Mouse (Mus musculus) adrenal gland (tissue): ENCODE data around the gene Erc2.

Experiments used
- intact Hi-C: fragments of 180-260 bp; cut with DNase I; formaldehyde crosslinking; loops from one replicate; pipeline ENCODE4 v1.15.1; 2025

The Erc2 gene

DNA sequence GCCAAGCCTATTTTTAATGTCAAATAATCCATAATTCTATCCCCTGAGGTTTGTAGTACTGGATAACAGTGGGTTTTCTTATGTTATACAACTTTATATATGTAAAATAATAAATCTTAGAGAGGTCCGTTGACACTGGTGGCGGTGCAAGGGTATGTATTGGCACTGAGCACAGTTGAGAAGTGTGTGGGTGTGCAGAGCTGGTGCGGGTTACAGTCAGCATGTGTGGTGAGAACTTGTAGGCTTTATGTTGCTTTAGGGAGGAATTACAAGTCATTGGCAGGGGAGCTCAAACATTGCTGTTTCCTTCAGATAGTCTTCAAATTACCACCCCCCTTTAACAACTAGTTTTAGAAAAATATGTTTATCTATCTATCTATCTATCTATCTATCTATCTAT, 305.1 kb downstream of the Erc2 start:
- intact Hi-C loops, result no loop called here

DNA sequence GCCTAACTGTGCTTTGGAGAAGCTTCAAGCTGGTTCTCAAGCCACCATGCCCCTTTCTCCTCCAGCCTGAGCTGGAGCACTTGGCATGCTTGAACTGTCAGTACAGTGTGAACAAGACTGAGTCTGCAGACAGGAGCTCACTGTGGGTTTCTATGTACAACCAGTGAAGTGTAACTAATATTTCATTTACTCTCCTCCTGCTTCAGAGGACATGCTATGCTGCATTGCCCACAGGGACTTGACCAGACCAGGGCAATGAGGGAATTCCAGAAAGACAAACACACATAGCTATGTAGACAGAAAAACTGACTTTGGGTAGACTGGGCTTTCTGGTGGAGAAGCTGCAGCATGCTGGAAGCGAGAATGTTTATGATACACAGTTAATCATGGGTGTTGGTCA, 311.3 kb downstream of the Erc2 start:
- intact Hi-C loops, result no loop called here

DNA sequence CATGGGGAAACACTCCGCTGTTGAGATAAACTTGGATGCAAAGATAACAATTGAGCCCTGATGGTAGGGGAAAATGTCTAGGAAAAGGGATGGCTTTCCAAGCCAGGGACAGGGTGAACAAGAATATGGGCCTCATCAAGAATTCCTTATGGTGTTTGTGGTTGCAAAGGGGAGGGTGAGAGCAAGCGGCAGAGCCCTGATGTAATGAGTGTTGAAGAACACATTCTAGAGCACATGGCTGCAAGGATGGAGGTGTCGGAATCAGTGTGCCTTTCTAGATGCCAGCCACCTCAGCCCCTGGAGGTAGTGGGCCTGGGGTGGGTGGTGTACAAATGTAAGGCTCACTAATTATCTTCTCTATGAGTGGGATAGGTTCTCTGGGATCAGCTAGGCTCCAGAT, 313.5 kb downstream of the Erc2 start:
- intact Hi-C loops, result no loop called here

DNA sequence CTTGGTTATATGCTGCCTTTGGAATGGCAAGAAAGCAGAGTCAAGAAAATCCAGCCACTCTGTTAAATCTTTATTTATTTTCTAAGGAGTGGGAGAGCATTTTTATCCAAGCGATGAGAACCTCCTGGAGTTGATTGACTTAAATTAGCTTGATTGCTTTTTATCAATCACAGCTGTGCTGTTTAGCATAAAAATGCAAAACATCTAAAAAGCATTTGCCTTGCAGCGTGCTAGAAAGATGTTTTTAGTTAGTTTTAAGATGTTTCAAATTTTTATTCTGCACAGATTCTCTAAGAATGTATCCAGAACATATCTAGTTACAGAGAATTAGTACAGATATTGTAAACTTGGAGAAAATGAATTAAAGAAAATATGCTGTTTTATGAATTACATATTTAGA, 315.7 kb downstream of the Erc2 start:
- intact Hi-C loops, result no loop called here

DNA sequence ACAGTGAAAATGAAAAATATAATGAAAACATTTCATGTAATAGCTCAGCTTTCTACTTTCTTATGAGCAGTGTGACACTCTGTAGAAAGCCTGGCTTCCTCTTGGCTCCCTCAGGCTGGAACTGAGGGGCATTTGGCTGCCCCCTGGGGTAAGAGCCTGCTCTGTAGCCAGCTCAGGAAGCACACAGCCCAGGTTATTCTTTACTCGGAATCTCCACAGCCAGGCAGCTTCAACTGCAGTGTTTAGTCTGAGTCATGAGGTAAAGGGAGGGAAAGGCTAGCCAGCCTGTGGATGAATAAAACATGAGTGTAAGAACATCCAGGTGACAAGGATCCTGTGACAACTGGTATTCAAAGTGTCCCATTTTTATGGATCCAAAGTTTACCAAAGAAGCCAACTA, 323.0 kb downstream of the Erc2 start:
- intact Hi-C loops, result loop anchor here (10.0 kb wide), 1 partner anchor 140 kb away; no protein-coding TSS in a partner anchor

DNA sequence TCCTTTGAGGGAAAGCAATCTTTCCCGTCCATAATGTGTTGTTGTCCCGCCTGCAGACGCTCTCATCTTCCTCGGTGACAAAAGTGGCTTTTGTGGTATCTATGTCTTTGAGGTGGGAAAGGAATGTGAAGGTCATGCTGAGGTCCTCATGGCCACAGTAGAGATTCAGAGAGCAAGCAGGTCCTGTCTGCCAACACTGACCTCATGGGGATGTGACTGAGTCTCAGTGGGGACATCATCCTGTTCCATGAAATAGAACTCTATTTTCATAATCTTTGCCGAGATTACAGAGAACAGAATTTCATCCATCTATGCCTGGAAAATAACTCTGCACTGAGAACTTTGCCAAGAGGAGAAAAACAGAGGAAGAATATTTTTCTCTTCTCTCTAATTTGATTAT, 324.0 kb downstream of the Erc2 start:
- intact Hi-C loops, result loop anchor here (10.0 kb wide), 1 partner anchor 141 kb away; no protein-coding TSS in a partner anchor

DNA sequence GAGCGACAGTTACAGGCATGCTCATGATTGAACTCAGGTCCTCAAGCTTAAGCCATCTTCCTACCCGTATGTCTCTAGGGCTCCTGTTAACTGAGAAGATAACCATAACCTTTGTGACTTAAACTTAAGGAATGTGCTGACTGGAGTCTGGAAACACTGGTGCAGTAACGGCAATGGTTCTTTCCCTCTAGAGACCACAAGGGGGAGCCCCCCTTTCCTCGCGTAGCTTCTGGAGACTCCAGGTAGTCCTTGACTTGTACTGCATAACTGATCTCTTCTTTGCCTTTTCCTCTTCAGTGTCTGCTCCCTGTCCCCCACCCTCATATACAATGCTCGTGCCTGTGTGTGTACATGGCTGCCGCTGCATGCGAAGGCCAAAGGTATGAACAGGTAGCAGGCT, 326.2 kb downstream of the Erc2 start:
- intact Hi-C loops, result loop anchor here (10.0 kb wide), 1 partner anchor 144 kb away; no protein-coding TSS in a partner anchor

DNA sequence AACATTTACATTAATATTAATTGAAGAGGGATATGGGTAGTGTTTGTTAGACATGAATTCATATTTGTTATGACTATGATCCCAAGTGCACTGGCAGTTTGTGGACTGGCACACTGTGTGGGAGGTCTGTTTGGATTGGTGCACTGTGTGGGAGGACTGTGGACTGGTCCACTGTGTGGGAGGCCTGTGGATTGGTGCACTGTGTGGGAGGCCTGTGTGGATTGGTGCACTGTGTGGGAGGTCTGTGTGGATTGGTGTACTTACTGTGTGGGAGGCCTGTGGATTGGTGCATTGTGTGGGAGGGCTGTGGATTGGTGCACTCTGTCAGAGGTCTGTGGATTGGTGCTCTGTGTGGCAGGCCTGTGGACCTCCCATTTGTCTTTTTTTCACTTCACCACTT, 331.6 kb downstream of the Erc2 start:
- intact Hi-C loops, result no loop called here

DNA sequence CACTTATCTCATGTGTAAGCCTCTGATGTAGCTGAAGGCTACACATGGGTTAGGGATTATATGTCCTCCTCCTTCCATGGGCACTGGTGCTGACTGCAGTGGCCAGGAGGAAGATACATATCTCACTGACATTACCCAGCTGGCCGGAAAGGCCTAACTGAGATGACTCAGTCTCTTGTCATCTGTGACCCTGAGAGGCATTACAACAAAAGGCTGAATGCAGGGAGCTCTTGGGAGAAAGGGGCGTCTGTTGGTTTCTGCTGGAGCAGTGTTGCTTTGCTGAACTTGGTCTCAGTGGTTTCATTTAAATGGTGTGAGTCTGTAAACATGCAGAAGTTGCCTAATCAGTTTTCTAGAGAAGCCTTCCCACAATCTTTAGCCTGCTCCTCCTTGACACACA, 334.6 kb downstream of the Erc2 start:
- intact Hi-C loops, result no loop called here

DNA sequence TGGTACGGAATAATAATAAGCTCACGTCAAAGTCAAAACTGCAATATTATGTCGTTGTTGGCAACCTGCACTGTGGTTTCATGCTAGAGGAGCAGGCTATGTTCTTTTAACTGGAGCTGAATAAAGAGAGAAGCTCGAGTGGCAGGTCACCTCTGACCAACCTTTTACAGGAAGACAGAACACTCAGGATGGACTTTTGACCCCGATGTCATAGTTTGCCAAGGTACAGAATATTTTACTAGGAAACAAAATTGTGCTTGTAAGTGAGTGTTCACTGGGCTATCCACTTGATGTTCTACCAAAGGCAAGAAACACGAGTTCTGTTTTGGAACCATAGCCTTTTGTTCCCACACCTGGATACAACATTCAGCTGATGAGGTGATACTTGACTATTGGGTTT, 351.5 kb downstream of the Erc2 start:
- intact Hi-C loops, result no loop called here

DNA sequence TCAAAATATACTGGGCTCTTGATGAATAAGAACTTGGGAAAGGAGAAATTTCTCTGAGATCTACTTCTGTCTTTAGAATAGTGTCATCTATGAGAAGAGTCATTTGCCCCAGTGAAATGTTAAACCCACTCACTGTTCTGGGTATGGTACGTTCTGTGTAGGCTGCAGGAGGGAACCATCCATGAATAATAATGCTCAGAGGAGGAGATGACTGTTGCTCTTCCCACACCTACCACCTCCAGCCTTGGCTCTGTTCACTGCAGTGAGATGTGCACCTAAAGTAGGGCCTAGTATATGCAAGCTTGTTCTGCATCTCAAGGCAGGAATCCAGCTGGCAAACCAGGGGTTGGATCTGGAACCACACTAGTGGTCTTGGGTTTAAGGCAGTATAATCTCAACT, 353.4 kb downstream of the Erc2 start:
- intact Hi-C loops, result no loop called here

DNA sequence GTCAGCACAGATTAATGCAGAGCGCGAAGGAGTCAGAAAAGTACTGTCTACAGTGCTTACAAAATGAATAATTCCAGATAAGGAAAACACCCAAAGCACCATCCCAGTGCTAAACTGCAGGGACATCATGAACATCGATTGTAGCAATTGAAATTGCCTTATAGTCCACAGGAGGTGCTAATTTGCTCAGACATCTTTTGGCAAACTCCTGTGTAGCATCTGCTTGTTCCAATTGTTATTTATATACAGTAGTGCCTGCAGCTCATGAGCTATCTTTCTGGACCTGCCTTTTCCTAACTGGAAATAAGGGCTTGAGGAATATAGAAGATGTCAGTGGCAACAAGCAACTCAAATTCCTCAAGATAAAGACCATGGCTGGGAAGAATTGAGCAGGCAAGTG, 362.5 kb downstream of the Erc2 start:
- intact Hi-C loops, result no loop called here

DNA sequence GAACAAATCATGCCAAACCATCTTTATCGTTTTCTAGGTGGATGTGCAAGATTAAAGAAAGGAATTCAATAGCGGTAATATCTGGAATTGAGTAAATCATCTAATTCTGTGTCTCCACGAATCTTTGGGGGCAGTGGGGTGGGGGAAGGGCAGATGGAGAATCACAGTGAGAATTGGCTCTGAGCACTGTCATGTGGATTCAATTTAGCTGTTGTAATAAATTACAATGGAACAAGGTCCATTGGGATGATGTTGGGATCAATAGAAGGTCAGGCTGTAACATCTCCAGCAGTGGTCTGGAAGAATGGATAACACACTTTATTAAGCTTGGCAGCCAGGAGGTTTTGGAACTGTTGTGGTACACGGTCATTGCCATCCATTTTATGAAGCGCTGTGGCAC, 363.0 kb downstream of the Erc2 start:
- intact Hi-C loops, result no loop called here

DNA sequence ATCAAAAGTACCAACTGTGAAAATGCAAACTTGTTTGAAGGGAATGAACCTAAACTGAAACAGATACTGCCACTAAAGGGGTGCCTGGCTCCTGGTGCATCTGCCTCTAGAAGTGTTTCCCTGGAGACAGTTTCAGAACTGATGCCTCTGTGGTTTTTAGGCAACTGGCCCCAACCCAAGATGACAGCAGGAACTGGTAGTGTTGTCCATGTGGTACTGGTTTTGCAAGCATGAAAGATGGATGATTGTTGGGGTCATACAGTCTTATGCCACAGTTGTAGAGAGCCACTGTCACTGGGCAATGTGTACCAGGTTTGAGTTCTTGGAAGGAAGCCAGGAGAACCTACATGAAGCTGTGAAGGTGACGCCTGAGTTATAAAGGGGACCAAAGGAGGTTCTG, 365.2 kb downstream of the Erc2 start:
- intact Hi-C loops, result no loop called here

DNA sequence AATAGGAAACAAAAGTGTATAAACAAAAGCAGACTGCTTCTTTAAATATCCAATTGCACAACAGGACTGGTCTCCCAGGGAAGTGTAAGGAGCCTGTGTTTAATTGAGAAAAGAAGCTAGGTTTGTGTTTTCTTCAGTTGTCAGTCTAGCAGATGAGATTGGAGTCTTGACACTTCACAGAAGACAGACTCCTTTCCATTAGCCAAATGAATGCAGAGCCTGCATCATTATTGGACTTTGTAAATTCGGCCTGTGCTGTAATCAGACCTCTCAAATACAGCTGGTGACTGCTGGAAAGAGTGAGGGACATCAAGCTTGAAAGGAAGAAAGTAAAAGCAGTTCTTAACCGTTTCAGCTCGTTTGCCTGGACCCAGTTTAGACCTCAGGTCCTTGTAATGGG, 376.3 kb downstream of the Erc2 start:
- intact Hi-C loops, result no loop called here

DNA sequence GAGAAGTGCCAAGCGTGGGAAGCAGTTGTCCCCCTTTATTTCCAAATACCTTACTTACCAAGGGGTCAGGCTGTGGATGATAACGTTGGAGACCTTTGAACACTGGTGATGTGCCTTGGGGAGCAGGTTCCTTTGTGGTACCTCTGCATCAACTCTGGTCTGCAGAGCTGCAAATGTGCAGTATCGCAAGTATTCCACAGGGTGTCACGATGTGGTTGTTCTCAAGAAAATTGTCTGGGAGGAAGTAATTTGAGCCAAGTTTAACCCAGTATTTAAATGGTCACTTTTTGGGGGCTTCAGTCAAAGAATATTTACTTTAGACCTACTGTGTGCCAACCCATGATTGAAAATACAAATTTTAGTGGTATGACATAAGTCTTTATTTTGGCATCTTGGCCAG, 381.8 kb downstream of the Erc2 start:
- intact Hi-C loops, result no loop called here

DNA sequence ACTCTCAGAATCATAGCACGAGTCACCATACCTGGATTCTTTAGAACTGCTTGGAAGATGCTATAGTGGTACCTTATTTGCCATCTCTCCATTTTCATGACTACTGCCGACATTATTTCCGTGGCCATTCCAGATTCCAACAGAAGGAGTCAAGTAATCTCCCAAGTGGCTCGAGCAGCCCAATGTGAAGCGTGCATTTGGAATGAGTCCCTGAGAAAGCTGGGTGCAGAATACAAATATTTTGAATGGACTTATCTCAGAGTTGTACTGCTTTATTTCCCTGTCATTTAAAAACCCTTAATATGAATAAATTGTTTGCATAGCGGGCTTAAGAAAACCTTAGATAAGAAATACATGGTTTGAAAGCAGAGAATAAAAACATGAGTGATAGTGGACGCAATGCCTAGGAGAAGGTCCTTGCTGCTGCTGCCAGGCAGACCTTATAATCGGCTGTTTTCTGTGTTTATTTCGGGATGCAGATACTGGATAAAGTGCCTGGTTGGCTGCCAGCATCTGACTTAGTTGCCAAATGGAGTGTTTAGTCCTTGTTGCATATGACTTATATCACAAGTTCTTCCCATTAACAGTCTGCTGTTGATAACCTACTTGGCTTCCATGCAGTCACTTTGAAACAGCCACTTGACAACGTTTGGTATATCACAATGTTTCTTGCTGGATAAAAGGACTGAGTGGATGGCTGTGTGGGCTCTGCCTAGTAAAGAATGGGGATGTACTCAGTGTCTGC, 388.5 kb downstream of the Erc2 start:
- intact Hi-C loops, result no loop called here

DNA sequence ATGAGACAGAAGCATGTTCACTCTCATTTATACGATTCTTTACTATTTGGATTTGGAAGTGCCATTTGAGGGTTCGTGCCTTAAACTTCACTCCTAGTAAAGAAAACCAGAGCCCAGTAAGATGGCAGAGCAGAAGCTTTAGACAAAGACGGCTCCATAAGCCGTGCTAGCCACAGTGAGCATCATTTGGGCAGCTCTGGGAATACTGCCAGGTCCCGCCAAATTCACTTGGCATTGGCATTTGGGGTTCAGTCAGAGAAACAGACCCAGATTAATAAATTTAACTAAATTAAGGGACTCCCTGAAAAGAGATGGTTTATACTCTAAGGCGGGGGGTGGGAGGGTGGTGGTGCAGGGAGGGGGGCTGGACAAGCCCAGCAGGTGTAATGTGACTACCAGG, 401.0 kb downstream of the Erc2 start:
- intact Hi-C loops, result no loop called here

DNA sequence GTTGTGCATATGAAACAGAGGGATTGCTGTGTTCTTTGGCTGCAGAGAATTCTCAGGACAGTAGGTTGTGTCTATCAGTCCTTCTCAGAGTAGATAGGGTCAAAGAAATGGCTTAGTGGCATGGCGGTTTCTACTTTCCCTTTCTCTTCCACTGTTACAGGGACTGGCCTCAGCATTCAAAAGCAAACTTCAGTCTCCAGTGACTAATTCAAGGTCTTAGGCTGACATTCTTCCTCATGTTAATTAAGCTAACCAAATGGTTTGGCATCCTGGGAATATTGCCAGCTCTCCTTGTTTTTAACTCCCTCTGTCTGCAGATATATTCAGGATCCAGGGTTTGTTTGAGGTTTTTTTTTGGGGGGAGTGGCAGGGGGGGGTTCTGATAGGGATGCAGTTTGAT, 408.6 kb downstream of the Erc2 start:
- intact Hi-C loops, result no loop called here

DNA sequence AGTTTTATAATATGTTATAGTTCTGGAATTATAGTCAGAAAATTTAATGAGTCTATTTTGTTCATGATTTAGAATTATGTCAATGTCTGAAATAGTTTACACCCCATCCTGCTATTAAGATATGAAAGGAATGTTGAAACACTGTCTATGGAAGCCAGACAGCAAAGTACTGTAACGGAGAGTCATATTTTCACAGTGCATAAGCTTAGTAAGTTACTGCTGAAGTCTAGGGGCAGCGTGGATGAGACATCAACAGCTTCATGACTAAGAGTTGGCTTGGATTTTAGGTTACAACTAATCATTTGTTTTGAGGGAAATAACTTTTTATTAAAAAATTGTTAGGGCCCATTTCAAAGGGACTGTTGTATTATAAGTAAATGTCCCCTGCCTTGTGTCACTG, 412.8 kb downstream of the Erc2 start:
- intact Hi-C loops, result no loop called here

DNA sequence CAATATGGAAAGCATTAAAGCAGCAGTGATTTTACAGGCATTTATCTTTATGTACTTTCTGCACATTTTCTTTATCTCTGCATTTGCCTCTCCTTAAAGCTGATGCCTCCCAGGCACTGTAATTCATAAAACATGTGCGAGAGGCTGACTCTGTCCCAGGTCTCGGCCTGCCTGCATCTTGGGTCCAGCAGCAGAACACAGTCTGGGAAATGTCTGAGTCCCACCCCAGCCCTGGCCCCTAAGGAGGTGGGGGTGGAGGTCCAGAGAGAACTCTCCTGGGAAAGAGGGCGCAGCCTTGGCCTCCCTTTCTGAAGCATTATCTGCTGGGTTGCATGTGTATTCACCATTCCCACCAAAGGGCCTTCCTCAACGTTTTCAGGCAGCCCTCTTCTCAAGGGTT, 420.9 kb downstream of the Erc2 start:
- intact Hi-C loops, result no loop called here

DNA sequence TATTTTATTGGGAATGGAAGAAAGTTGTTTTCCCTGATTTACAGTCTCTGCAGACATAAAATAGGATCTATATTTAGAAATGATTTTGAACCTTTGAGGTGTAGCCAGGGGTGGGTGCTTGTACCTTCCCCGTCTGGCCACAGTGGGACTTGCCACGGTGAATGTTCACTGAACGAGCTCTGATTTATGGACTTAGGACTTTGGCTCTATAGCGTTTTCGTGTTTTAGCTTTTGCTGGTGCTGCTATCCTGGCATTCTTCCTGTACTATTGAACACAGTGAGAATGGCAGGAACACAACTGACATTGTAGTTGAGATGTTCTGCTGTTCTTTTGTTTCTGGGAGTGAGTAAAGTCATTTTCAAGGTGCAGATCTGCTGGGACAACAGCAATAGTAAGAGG, 429.4 kb downstream of the Erc2 start:
- intact Hi-C loops, result no loop called here

DNA sequence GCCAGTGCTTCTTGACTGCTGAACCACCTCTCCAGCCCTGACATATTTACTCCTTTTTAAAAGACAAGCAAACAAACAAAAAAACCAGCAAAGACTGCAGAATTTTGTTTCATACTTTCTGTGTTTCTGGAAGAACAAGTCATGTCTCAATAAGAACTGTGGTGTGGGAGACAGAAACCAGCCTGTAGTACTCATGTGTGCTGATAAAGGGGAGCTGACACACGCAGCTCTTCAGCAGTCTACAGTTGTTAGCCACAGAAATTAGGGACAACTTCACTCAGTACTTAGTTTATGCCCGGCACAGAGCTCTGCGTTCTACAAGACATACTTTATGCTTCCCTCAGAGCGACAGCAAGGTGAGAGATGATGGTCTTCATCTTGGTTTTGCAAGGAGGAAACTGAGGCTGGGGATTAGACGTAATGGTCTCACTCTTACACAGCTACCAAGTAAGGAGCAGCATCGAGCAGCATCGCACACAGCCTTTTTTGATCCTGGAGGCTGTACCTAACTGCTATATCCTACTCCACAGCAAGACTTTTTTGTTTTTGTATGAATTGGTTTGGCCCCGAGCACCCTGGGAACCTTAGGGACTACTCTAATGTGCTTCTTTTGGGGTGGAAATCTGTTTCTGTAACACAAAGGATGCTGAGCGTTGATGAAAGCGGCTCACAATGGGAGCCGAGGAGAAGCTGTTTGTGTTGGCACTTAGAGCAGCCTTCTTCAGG, 435.1 kb downstream of the Erc2 start:
- intact Hi-C loops, result no loop called here
